Comparison of ENCODE assay signal across 8 mouse cellular contexts in genomic region chr9:123479876-123480252, GRCm38 (mm10). TPM values are rescaled to one million over a fixed set of nuclear protein-coding genes. Genes with fewer than 3 reads are reported as not detected.
DNase-seq lines count a peak whose midpoint lies in the region; ATAC-seq and TF ChIP-seq lines count a peak whose summit lies in the region.

No protein-coding gene starts in this region.

- TF ChIP-seq EP300 in lung, postnatal 0 days (IDR thresholded peaks at IDR 0.05): no peak

- no peak for TF ChIP-seq CTCF in lung, postnatal 0 days (IDR thresholded peaks at IDR 0.05)

- no peaks in the 10 kb centered on the region for H3K9me3 ChIP-seq in lung, postnatal 0 days (ENCODE audit: low read length)
- H3K9me3 ChIP-seq in forebrain, embryonic 13.5 days (replicated peaks): no peaks in the 10 kb centered on the region
- H3K9me3 ChIP-seq in limb, embryonic 11.5 days (ENCODE audit: control insufficient read depth, low read length): no peaks in the 10 kb centered on the region; the same call in 1 of the 2 replicates
- H3K9me3 ChIP-seq in neural tube, embryonic 15.5 days (replicated peaks): no peaks in the 10 kb centered on the region

- H3K27ac ChIP-seq in lung, postnatal 0 days (ENCODE audit: low read length): peak overlapping the region; percentile 93
- no peak overlapping the region for H3K27ac ChIP-seq in forebrain, embryonic 13.5 days
- no peak overlapping the region for H3K27ac ChIP-seq in limb, embryonic 11.5 days (replicated peaks; ENCODE audit: low read depth, low read length)
- no peak overlapping the region for H3K27ac ChIP-seq in neural tube, embryonic 15.5 days (replicated peaks)

- H3K4me2 ChIP-seq in lung, postnatal 0 days (replicated peaks; ENCODE audit: low read depth, low read length): peak overlapping the region; percentile 88
- peak overlapping the region; percentile 69 for H3K4me2 ChIP-seq in forebrain, embryonic 13.5 days
- peak overlapping the region; percentile 87 for H3K4me2 ChIP-seq in limb, embryonic 11.5 days (ENCODE audit: low read depth, severe bottlenecking)
- peak overlapping the region; percentile 76 for H3K4me2 ChIP-seq in neural tube, embryonic 15.5 days

- no peak for ATAC-seq in lung, postnatal 0 days
- no peak for ATAC-seq in forebrain, embryonic 13.5 days
- ATAC-seq in limb, embryonic 11.5 days (ENCODE audit: insufficient number of reproducible peaks, low FRiP score, low TSS enrichment, low read depth): no peak
- ATAC-seq in neural tube, embryonic 15.5 days (ENCODE audit: low FRiP score): no peak

- H3K36me3 ChIP-seq in lung, postnatal 0 days (ENCODE audit: insufficient read depth, low read length): no peaks in the 10 kb centered on the region
- peaks cover 12% of the 10 kb centered on the region for H3K36me3 ChIP-seq in forebrain, embryonic 13.5 days (ENCODE audit: poor library complexity, severe bottlenecking)
- peaks cover 8% of the 10 kb centered on the region for H3K36me3 ChIP-seq in limb, embryonic 11.5 days (ENCODE audit: control insufficient read depth, insufficient read depth, low read length)
- no peaks in the 10 kb centered on the region for H3K36me3 ChIP-seq in neural tube, embryonic 15.5 days

- no peaks in the 10 kb centered on the region for H3K27me3 ChIP-seq in lung, postnatal 0 days (replicated peaks; ENCODE audit: insufficient read depth, low read length)
- no peaks in the 10 kb centered on the region for H3K27me3 ChIP-seq in forebrain, embryonic 13.5 days
- no peaks in the 10 kb centered on the region for H3K27me3 ChIP-seq in limb, embryonic 11.5 days (ENCODE audit: control insufficient read depth, insufficient read depth, low read length)
- no peaks in the 10 kb centered on the region for H3K27me3 ChIP-seq in neural tube, embryonic 15.5 days (replicated peaks)

- H3K4me1 ChIP-seq in lung, postnatal 0 days (ENCODE audit: insufficient read depth, low read depth, low read length): peaks cover 28% of the 10 kb centered on the region
- H3K4me1 ChIP-seq in forebrain, embryonic 13.5 days: peaks cover 51% of the 10 kb centered on the region
- H3K4me1 ChIP-seq in limb, embryonic 11.5 days (ENCODE audit: control insufficient read depth, insufficient read depth, low read length): peaks cover 22% of the 10 kb centered on the region
- H3K4me1 ChIP-seq in neural tube, embryonic 15.5 days: peaks cover 35% of the 10 kb centered on the region

- no peak for DNase-seq in lung, postnatal 0 days (ENCODE audit: low spot score)
- no peak for DNase-seq in lung, postnatal 4 days
- no peak for DNase-seq in limb, embryonic 11.5 days (ENCODE audit: low spot score)
- DNase-seq in adrenal gland, postnatal 25 days: no peak
- DNase-seq in urinary bladder, postnatal 36 days (ENCODE audit: low spot score in 2 of 2): no peak
- no peak for DNase-seq in kidney, postnatal 4 days

- H3K9ac ChIP-seq in lung, postnatal 0 days (replicated peaks; ENCODE audit: low read depth): peak overlapping the region; percentile 60
- H3K9ac ChIP-seq in forebrain, embryonic 13.5 days: peak overlapping the region; percentile 74; the same call in 1 of the 2 replicates
- peak overlapping the region; percentile 74 for H3K9ac ChIP-seq in limb, embryonic 11.5 days (ENCODE audit: low read length)
- 0 out of 2 replicates have a peak overlapping the region, but pooled peaks have one; percentile 57 for H3K9ac ChIP-seq in neural tube, embryonic 15.5 days (replicated peaks)

- H3K4me3 ChIP-seq in lung, postnatal 0 days (ENCODE audit: low read depth, low read length): peak overlapping the region; percentile 56
- peak overlapping the region; percentile 67 for H3K4me3 ChIP-seq in forebrain, embryonic 13.5 days
- H3K4me3 ChIP-seq in limb, embryonic 11.5 days (ENCODE audit: low read depth, low read length): peak overlapping the region; percentile 50
- H3K4me3 ChIP-seq in neural tube, embryonic 15.5 days (replicated peaks): peak overlapping the region; percentile 62

- WGBS in lung, postnatal 0 days: 60% methylated on average over 8 of the region's 8 CpGs
- 93% methylated on average over 8 of the region's 8 CpGs for WGBS in forebrain, embryonic 13.5 days
- 93% methylated on average over 8 of the region's 8 CpGs for WGBS in limb, embryonic 11.5 days
- WGBS in neural tube, embryonic 15.5 days: 88% methylated on average over 8 of the region's 8 CpGs

RNA-seq across cellular contexts. Expression of gene Limd1, which starts 1.4 kb away (rescaled TPM):
- polyA plus RNA-seq in lung, postnatal 0 days (2015; fragmentation: Nextera tagmentation; extraction: Ambion mirVana): 56.3 and 61.9 TPM in 2 replicates
- 28.0 and 31.5 TPM in 2 replicates for polyA plus RNA-seq in forebrain, embryonic 13.5 days (2015; fragmentation: Nextera tagmentation; extraction: Ambion mirVana)
- polyA plus RNA-seq in limb, embryonic 11.5 days (2014; fragmentation: Nextera tagmentation; extraction: Ambion mirVana): 51.1 and 54.0 TPM in 2 replicates
- polyA plus RNA-seq in neural tube, embryonic 15.5 days (2015; fragmentation: Nextera tagmentation; extraction: Ambion mirVana): 10.9 and 20.3 TPM in 2 replicates
- 32.4 and 34.7 TPM in 2 replicates for total RNA-seq in adrenal gland, postnatal 25 days (2021)

RNA-seq across cellular contexts. Expression of gene Sacm1l, which starts 49.7 kb away (rescaled TPM):
- polyA plus RNA-seq in lung, postnatal 0 days (2015; fragmentation: Nextera tagmentation; extraction: Ambion mirVana): 38.6 and 41.2 TPM in 2 replicates
- 41.0 and 43.6 TPM in 2 replicates for polyA plus RNA-seq in forebrain, embryonic 13.5 days (2015; fragmentation: Nextera tagmentation; extraction: Ambion mirVana)
- 48.9 and 51.1 TPM in 2 replicates for polyA plus RNA-seq in limb, embryonic 11.5 days (2014; fragmentation: Nextera tagmentation; extraction: Ambion mirVana)
- 57.4 and 59.3 TPM in 2 replicates for polyA plus RNA-seq in neural tube, embryonic 15.5 days (2015; fragmentation: Nextera tagmentation; extraction: Ambion mirVana)
- 76.0 and 110 TPM in 2 replicates for total RNA-seq in adrenal gland, postnatal 25 days (2021)
